Mouse (Mus musculus): Measurements from ENCODE around the gene Gstm5.
A peak's percentile ranks its signal among the peaks of the same experiment; 100 is the strongest.

Gstm5 gene

GRCm38 (mm10) chr3:107932128-107932527 lies 36.5 kb downstream of the Gstm5 start:
- peak; percentile 27 for DNase-seq

DNA sequence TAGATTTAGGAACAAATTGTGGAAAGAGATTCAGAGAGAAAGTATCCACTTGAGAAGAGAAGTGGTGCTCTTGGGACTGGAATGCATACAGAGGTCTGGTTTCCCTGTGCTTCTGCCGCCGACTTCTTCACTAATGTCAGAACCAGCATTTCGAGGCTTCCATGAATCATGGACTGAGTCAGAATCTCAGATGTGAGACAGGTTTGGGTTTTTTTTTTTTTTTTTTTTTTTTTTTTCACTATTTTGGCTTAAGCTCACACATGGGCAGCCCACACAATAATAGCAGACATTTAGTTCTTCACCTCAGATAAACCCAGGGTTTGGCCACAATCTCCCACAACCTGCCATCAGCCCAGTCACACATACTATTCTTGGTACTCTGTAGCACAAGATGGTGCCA lies 39.6 kb downstream of the Gstm5 start:
- no peak for DNase-seq

- no peak for DNase-seq
These were observed 40.3 kb downstream of the Gstm5 start for GRCm38 (mm10) chr3:107935888-107936287.

DNA sequence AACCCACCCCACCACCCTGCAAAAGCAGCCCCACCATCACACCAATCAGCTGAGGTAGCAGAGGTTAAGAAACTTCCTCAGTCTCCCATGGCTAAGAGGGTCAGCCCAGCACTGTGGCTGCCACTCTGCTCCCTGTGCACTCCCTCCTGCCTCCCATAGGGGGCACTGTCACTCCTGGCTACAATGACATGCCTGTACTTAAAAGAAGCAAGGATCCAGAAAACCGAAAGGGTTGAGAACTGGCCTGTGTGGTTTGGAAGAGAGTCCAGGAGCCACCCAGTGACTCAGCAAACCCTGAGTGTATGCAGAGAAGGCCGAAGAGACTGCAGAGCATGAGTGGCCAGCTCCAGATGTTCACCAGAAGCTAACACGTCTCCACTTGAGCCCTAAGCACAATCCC lies 43.8 kb downstream of the Gstm5 start:
- peak; percentile 79 for DNase-seq

DNA sequence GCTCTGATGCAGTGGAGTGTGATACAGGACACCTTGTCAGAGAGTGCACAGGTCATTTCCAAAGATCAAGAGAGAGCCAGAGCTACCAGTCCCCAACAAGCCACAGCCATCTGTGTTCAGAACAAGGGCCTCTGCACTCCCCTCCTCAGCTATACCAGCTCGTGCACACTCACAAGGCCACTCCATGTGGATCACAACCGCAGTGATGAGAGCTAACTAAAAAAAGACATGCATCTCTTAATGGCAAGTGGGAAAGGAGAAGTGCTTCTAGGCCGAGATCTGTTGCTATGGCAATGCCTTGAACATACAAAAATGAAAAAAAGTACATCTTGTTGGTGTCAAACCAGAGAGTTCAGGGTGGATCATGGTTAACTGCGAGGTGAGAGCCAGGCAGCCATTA lies 44.2 kb downstream of the Gstm5 start:
- no peak for DNase-seq

GRCm38 (mm10) chr3:107940524-107940923 lies 44.9 kb downstream of the Gstm5 start:
- DNase-seq = no peak

- DNase-seq = no peak
These were observed 45.6 kb downstream of the Gstm5 start for GRCm38 (mm10) chr3:107941261-107941660.

- DNase-seq = peak; percentile 57
These were observed 47.8 kb downstream of the Gstm5 start, which contains the start of gene Gstm6 for GRCm38 (mm10) chr3:107943239-107943990. Gene Gstm6 (minus strand): TSS chr3:107943749.

- peak; percentile 25 for DNase-seq
These were observed 50.1 kb downstream of the Gstm5 start for GRCm38 (mm10) chr3:107945729-107946128.
